Mouse (Mus musculus): ENCODE results near the gene Lrrfip1. TPM values are rescaled to one million over a fixed set of nuclear protein-coding genes. Genes with fewer than 3 reads are reported as not detected.

Gene Lrrfip1
- polyA plus RNA-seq, 1 experiment from 2014 or later = 50.8 TPM

DNA sequence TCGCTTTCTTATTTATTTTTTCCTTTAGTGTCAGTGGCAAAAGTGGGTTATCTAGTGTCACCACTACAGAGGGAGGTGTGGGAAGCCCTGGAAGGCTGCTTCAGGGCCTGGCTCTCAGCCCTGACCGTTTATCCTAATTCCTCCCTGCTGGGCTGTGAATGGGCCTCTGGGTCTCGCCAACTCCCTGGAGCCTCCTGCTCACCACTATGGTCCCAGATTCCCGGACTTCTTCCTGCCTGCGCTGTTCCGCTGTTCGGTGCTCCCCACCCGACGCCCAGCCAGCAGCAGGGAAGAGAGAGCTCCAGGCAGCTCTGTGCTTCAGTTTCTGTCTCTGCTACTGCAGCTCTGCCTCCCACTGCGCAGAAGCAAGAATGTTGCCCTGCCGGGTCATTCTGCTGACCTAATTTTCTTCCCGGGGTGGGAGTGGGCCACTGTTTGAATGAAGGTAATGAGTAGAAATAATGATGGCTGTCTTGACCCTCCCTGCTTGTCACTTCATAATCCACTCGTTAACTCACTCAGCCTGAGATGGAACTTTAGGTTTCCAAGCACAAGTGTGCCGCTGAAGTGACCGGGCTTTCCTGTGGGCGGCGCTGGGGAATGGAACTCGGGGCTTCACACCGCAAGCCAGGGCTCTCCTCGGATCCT lies 18.7 kb downstream of the Lrrfip1 start:
- WGBS = 17% methylated on average over 20 of the region's 20 CpGs
- Histone ChIP-seq H3K9ac (replicated peaks; ENCODE audit: low read length) (peak overlapping the region; percentile 20), H3K4me2 (replicated peaks; ENCODE audit: low read depth, low read length) (peak overlapping the region; percentile 46), H3K9me3 (ENCODE audit: low read length) (no peaks in the 10 kb centered on the region), H3K36me3 (ENCODE audit: insufficient read depth, low read length) (no peaks in the 10 kb centered on the region), H3K27me3 (ENCODE audit: insufficient read depth, low read length) (no peaks in the 10 kb centered on the region), H3K4me1 (ENCODE audit: insufficient read depth, low read length) (peaks cover 20% of the 10 kb centered on the region), H3K4me3 (ENCODE audit: low read length) (peak overlapping the region; percentile 20), H3K27ac (ENCODE audit: low read length) (0 out of 2 replicates have a peak overlapping the region, but pooled peaks have one; percentile 24)
- ATAC-seq (ENCODE audit: low FRiP score, low TSS enrichment) = peak; percentile 47

DNA sequence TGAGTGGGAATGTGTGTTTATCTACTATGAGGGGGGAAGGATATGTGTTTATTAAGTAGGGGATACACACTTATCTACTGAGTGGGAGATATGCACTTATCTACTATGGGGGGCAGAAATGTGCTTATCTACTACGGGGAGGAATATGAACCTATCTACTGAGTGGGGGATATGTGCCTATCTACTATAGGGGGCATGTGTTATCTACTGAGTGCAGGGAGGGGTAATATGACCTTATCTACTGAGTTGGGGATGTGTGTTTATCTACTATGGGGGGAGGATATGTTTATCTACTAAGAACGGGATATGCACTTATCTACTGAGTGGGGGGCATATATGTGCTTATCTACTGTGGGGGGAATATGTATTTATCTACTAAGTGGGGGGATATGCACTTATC lies 20.8 kb downstream of the Lrrfip1 start:
- no peak for ATAC-seq (ENCODE audit: low FRiP score, low TSS enrichment)
- H3K4me3 ChIP-seq (ENCODE audit: low read length) = no peak overlapping the region
- WGBS = 75% methylated on average over 2 of the region's 2 CpGs

DNA sequence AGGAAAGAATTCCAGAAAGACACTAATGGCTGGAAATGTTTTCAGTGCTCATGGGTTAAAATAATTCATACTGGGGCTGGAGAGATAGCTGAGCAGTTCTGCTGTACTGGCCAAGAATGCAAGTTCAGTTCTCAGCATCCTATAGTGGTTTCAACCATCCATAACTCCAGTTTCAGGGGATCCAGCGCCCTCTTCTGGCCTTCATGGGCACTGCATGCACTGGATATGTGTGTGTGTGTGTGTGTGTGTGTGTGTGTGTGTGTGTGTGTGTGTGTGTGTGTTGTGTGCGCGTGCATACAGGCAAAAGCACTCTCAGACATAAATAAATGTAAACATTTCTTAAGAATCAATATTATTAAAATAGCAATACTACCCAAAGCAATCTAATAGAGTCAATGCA lies 22.8 kb downstream of the Lrrfip1 start:
- H3K4me3 ChIP-seq (ENCODE audit: low read length) = no peak overlapping the region
- peaks cover 12% of the 10 kb centered on the region for H3K4me1 ChIP-seq (ENCODE audit: insufficient read depth, low read length)
- no peak overlapping the region for H3K9ac ChIP-seq (replicated peaks; ENCODE audit: low read length)
- no peaks in the 10 kb centered on the region for H3K36me3 ChIP-seq (ENCODE audit: insufficient read depth, low read length)
- H3K4me2 ChIP-seq (replicated peaks; ENCODE audit: low read depth, low read length) = no peak overlapping the region
- 68% methylated on average over 3 of the region's 3 CpGs for WGBS
- H3K27ac ChIP-seq (ENCODE audit: low read length) = no peak overlapping the region
- no peaks in the 10 kb centered on the region for H3K27me3 ChIP-seq (ENCODE audit: insufficient read depth, low read length)
- H3K9me3 ChIP-seq (ENCODE audit: low read length) = 0 out of 2 replicates have a peak, but pooled peaks cover 2% of the 10 kb centered on the region
- ATAC-seq (ENCODE audit: low FRiP score, low TSS enrichment) = no peak

More for the DNA sequence above, 20.8 kb downstream of the Lrrfip1 start:
- Histone ChIP-seq H3K27ac (ENCODE audit: low read length) (no peak overlapping the region), H3K9me3 (ENCODE audit: low read length) (no peaks in the 10 kb centered on the region), H3K4me2 (replicated peaks; ENCODE audit: low read depth, low read length) (no peak overlapping the region), H3K9ac (replicated peaks; ENCODE audit: low read length) (no peak overlapping the region), H3K27me3 (ENCODE audit: insufficient read depth, low read length) (no peaks in the 10 kb centered on the region), H3K4me1 (ENCODE audit: insufficient read depth, low read length) (peaks cover 12% of the 10 kb centered on the region), H3K36me3 (ENCODE audit: insufficient read depth, low read length) (no peaks in the 10 kb centered on the region)

DNA sequence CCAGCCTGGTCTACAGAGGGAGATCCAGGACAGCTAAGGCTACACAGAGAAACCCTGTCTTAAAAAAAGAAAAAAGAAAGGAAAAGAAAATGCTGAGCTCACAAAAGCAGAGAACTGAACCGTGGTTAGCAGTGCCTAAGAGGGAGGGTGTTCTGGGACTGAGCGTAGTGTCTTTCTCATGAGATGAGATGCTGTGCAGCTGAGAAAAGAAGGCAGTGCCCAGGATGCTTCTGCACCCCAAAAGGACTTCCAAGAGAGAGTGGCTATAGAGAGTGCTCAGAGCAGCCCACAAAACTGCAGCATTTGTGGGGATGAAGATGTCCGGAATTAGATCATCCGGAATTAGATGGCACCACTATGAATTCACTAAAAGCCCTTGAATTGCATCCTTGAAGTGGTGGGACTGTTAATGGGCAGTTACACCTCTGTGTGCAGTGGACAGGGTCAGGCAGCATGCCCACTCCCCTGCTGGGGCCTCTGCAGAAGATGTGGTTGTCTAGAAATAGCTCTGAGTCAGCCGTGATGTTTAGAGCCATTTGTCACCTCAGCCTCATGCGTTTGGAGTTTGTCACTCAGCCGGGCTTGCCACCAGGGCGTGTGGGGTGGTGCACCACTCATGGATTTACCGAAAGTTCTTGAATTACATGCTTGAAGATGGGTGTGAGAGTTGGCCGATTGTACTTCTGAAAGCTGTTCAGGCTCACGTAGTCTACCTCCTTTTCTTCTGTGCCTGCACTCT lies 23.8 kb downstream of the Lrrfip1 start:
- Histone ChIP-seq H3K9ac (replicated peaks; ENCODE audit: low read length) (no peak overlapping the region), H3K4me3 (ENCODE audit: low read length) (no peak overlapping the region), H3K9me3 (ENCODE audit: low read length) (peaks cover 8% of the 10 kb centered on the region; the same call in 1 of the 2 replicates), H3K27me3 (ENCODE audit: insufficient read depth, low read length) (no peaks in the 10 kb centered on the region), H3K4me1 (ENCODE audit: insufficient read depth, low read length) (peaks cover 4% of the 10 kb centered on the region), H3K27ac (ENCODE audit: low read length) (no peak overlapping the region), H3K4me2 (replicated peaks; ENCODE audit: low read depth, low read length) (no peak overlapping the region), H3K36me3 (ENCODE audit: insufficient read depth, low read length) (no peaks in the 10 kb centered on the region)
- no peak for ATAC-seq (ENCODE audit: low FRiP score, low TSS enrichment)
- 57% methylated on average over 11 of the region's 11 CpGs for WGBS

DNA sequence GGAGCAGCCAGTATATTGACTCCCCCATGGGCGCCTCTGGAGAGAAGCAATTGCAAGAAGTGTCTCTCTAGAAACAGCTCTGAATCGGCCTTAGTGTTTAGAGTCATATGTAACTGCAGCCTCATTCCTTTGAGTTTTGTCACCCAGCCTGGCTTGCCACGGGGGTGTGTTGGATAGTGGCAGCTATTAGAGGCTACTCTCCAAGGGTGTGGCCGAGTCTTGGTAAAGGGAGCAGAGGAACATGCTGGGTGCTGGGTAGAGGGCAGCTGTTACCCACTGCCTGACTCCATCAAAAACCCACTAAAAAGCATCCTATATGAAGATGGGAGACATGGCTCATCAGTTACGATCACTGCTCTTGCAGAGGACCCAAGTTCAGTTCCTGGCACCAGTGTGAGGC lies 24.7 kb downstream of the Lrrfip1 start:
- ATAC-seq (ENCODE audit: low FRiP score, low TSS enrichment) = no peak
- Histone ChIP-seq H3K27me3 (ENCODE audit: insufficient read depth, low read length) (no peaks in the 10 kb centered on the region), H3K4me2 (replicated peaks; ENCODE audit: low read depth, low read length) (no peak overlapping the region), H3K4me3 (ENCODE audit: low read length) (no peak overlapping the region), H3K27ac (ENCODE audit: low read length) (no peak overlapping the region), H3K4me1 (ENCODE audit: insufficient read depth, low read length) (no peaks in the 10 kb centered on the region), H3K9me3 (ENCODE audit: low read length) (peaks cover 8% of the 10 kb centered on the region; the same call in 1 of the 2 replicates), H3K9ac (replicated peaks; ENCODE audit: low read length) (no peak overlapping the region), H3K36me3 (ENCODE audit: insufficient read depth, low read length) (no peaks in the 10 kb centered on the region)
- 74% methylated on average over 5 of the region's 5 CpGs for WGBS

DNA sequence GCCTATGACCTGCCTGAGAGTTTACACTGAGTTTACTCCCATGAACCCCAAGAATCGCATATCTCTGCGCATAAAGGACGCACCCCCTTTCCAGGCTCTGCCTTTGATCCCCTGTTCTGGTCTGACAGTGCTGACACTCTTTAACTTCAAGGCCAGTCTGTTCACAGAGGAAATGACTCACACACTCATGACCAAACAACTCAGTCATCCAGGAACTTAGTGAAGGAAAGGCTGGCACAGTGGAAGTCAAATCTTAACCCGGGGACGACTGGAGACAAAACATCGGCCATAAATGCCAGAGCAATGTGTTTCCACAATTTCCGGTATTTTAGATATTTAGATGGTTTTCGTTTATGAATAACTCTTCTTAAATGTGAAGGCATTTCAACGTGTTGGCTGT lies 25.4 kb downstream of the Lrrfip1 start:
- H3K4me2 ChIP-seq (replicated peaks; ENCODE audit: low read depth, low read length) = no peak overlapping the region
- H3K9ac ChIP-seq (replicated peaks; ENCODE audit: low read length) = no peak overlapping the region
- no peaks in the 10 kb centered on the region for H3K4me1 ChIP-seq (ENCODE audit: insufficient read depth, low read length)
- WGBS = 51% methylated on average over 9 of the region's 9 CpGs
- H3K27ac ChIP-seq (ENCODE audit: low read length) = peak overlapping the region; percentile 51; the same call in 1 of the 2 replicates
- H3K4me3 ChIP-seq (ENCODE audit: low read length) = no peak overlapping the region
- ATAC-seq (ENCODE audit: low FRiP score, low TSS enrichment) = no peak
- H3K36me3 ChIP-seq (ENCODE audit: insufficient read depth, low read length) = no peaks in the 10 kb centered on the region
- H3K27me3 ChIP-seq (ENCODE audit: insufficient read depth, low read length) = no peaks in the 10 kb centered on the region
- peaks cover 8% of the 10 kb centered on the region; the same call in 1 of the 2 replicates for H3K9me3 ChIP-seq (ENCODE audit: low read length)

DNA sequence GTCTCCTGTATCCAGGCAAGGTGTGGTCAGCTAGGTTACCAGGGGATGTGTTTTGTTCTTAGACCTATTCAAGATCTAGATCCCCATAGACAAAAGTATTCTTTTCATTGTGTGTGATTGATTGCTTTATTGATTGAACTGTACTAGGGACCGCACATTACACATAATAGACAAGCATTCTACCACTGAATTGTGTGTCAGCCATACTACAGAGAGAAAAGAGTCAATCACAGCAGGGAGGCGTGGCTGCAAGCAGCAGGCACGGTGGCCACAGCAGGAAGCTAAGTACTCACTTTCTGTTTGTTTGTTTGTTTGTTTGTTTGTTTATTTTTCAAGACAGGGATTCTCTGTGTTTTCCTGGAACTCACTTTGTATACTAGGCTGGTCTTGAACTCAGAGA lies 25.9 kb downstream of the Lrrfip1 start:
- H3K9ac ChIP-seq (replicated peaks; ENCODE audit: low read length) = no peak overlapping the region
- H3K4me1 ChIP-seq (ENCODE audit: insufficient read depth, low read length) = no peaks in the 10 kb centered on the region
- 74% methylated on average over 3 of the region's 3 CpGs for WGBS
- no peak overlapping the region for H3K27ac ChIP-seq (ENCODE audit: low read length)
- H3K9me3 ChIP-seq (ENCODE audit: low read length) = peaks cover 8% of the 10 kb centered on the region; the same call in 1 of the 2 replicates
- no peak for ATAC-seq (ENCODE audit: low FRiP score, low TSS enrichment)
- no peaks in the 10 kb centered on the region for H3K27me3 ChIP-seq (ENCODE audit: insufficient read depth, low read length)
- no peak overlapping the region for H3K4me3 ChIP-seq (ENCODE audit: low read length)
- no peak overlapping the region for H3K4me2 ChIP-seq (replicated peaks; ENCODE audit: low read depth, low read length)
- H3K36me3 ChIP-seq (ENCODE audit: insufficient read depth, low read length) = no peaks in the 10 kb centered on the region

DNA sequence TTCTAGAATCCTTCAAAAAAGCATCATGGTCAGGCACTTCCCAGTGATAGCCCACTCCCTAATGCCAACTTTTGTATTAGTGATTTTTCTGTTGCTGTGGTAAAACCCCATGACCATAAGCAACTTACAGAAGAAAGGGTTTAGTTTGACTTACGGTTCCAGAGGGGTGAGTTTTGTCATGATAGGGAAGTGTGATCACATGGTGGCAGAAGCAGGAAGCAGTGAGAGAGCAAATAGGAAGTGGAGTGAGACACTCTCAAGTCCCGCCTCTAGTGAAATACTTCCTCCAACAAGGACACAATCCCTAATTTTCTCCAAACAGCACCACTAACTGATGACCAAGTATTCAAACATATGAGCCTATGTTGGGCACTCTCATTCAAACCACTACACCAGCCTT lies 28.4 kb downstream of the Lrrfip1 start:
- Histone ChIP-seq H3K9ac (replicated peaks; ENCODE audit: low read length) (no peak overlapping the region), H3K4me2 (replicated peaks; ENCODE audit: low read depth, low read length) (no peak overlapping the region), H3K27ac (ENCODE audit: low read length) (no peak overlapping the region), H3K27me3 (ENCODE audit: insufficient read depth, low read length) (no peaks in the 10 kb centered on the region), H3K36me3 (ENCODE audit: insufficient read depth, low read length) (no peaks in the 10 kb centered on the region), H3K4me3 (ENCODE audit: low read length) (no peak overlapping the region), H3K9me3 (ENCODE audit: low read length) (peaks cover 8% of the 10 kb centered on the region; the same call in 1 of the 2 replicates), H3K4me1 (ENCODE audit: insufficient read depth, low read length) (no peaks in the 10 kb centered on the region; the same call in 1 of the 2 replicates)
- 91% methylated on average over 2 of the region's 2 CpGs for WGBS
- ATAC-seq (ENCODE audit: low FRiP score, low TSS enrichment) = no peak

DNA sequence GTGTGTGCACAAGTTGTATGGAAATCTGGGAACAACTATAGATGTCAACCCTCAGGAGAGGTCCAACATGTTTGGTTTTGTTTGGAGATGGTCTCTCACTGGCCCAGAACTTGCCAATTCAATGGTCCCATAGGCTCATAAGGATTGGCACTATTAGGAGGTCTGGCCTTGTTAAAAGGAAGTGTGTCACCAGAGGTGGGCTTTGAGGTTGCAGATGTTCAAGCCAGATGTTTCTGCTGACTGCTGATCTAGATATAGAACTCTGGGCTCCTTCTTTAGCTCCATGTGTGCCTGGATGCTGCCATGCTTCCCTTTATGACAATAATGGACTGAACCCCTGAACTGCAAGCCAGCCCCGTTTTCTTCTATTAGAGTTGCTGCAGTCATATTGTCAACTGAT lies 31.8 kb downstream of the Lrrfip1 start:
- Histone ChIP-seq H3K4me3 (ENCODE audit: low read length) (no peak overlapping the region), H3K36me3 (ENCODE audit: insufficient read depth, low read length) (no peaks in the 10 kb centered on the region), H3K9ac (replicated peaks; ENCODE audit: low read length) (no peak overlapping the region), H3K27ac (ENCODE audit: low read length) (no peak overlapping the region), H3K4me1 (ENCODE audit: insufficient read depth, low read length) (no peaks in the 10 kb centered on the region; the same call in 1 of the 2 replicates), H3K4me2 (replicated peaks; ENCODE audit: low read depth, low read length) (no peak overlapping the region), H3K9me3 (ENCODE audit: low read length) (peaks cover 8% of the 10 kb centered on the region; the same call in 1 of the 2 replicates), H3K27me3 (ENCODE audit: insufficient read depth, low read length) (no peaks in the 10 kb centered on the region)
- ATAC-seq (ENCODE audit: low FRiP score, low TSS enrichment) = no peak
- 93% methylated on average over 1 of the region's 1 CpGs for WGBS

DNA sequence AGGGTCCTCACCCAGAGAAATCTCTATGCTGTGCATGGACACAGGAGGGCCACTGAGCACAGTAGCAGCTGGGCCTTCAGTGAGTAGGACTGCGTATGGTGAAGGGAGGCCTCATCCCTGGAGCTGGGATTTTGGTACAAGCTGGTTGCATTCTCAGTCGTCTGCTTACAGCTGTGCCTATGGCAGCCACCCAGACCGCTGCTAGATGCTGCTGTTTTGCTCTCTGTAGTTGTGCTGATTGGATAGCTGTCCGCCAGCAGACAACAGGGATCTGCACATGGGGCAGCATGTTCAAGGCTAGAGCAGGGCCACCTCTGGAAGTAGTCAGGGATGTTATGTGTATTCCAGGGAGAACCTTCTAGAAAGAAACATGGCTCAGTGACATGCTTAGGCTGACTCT lies 33.0 kb downstream of the Lrrfip1 start:
- Histone ChIP-seq H3K27me3 (ENCODE audit: insufficient read depth, low read length) (no peaks in the 10 kb centered on the region), H3K4me3 (ENCODE audit: low read length) (no peak overlapping the region), H3K9me3 (ENCODE audit: low read length) (peaks cover 4% of the 10 kb centered on the region; the same call in 1 of the 2 replicates), H3K27ac (ENCODE audit: low read length) (no peak overlapping the region), H3K4me1 (ENCODE audit: insufficient read depth, low read length) (no peaks in the 10 kb centered on the region; the same call in 1 of the 2 replicates), H3K36me3 (ENCODE audit: insufficient read depth, low read length) (no peaks in the 10 kb centered on the region), H3K4me2 (replicated peaks; ENCODE audit: low read depth, low read length) (no peak overlapping the region), H3K9ac (replicated peaks; ENCODE audit: low read length) (no peak overlapping the region)
- ATAC-seq (ENCODE audit: low FRiP score, low TSS enrichment) = no peak
- WGBS = 87% methylated on average over 4 of the region's 4 CpGs

Data from kidney, embryonic 16.5 days (tissue).